Mouse (Mus musculus) heart, adult 2 months (tissue): ENCODE results near the gene Caln1. TPM values are rescaled to one million over a fixed set of nuclear protein-coding genes. Genes with fewer than 3 reads are reported as not detected.

Source experiments
- DNase-seq, 2 experiments: peaks; one replicate each; pipeline ENCODE4 v3.0.0; 2021
- H3K27ac ChIP-seq: fragments of 200-600 bp; 2 replicates; pipeline ENCODE4 v1.8.1; 2022
- H3K27me3 ChIP-seq: fragments of 200-500 bp; 2 replicates; pipeline ENCODE4 v1.6.1; 2012; ENCODE audit warnings: mild to moderate bottlenecking, low read length, inconsistent platforms, mixed read lengths; ENCODE audit not compliant: control insufficient read depth, insufficient read depth
- H3K36me3 ChIP-seq: fragments of 200-500 bp; 2 replicates; pipeline ENCODE4 v1.6.1; 2012; ENCODE audit warnings: low read length, inconsistent platforms; ENCODE audit not compliant: control insufficient read depth, insufficient read depth
- H3K4me1 ChIP-seq: fragments of 200-500 bp; 2 replicates; pipeline ENCODE4 v1.6.1; 2011; ENCODE audit warnings: low read length; ENCODE audit not compliant: control insufficient read depth, insufficient read depth
- H3K4me3 ChIP-seq: fragments of 200-600 bp; 2 replicates; pipeline ENCODE4 v1.8.1; 2022
- H3K79me2 ChIP-seq: fragments of 200-500 bp; replicated peaks from 2 replicates; pipeline ENCODE4 v1.6.1; 2012; ENCODE audit warnings: mild to moderate bottlenecking, inconsistent platforms, low read length, moderate library complexity, mixed read lengths; ENCODE audit not compliant: control insufficient read depth, insufficient read depth
- H3K9ac ChIP-seq: fragments of 200-500 bp; 2 replicates; pipeline ENCODE4 v1.6.1; 2012; ENCODE audit warnings: low read depth, mild to moderate bottlenecking, control low read depth, inconsistent platforms, low read length, mixed read lengths
- CTCF ChIP-seq: fragments of 200-600 bp; IDR thresholded peaks from 2 replicates; pipeline ENCODE4 v1.8.1; 2022; ENCODE audit warnings: antibody characterized with exemption, mild to moderate bottlenecking, moderate library complexity
- EP300 ChIP-seq: fragments of 200-500 bp; IDR thresholded peaks from 2 replicates; pipeline ENCODE4 v1.6.1; 2011; ENCODE audit warnings: low read depth, low read length, control low read depth; ENCODE audit not compliant: insufficient read depth
- POLR2A ChIP-seq: fragments of 200-500 bp; IDR thresholded peaks from 2 replicates; pipeline ENCODE4 v1.6.1; 2011; ENCODE audit warnings: mild to moderate bottlenecking, low read depth, low read length, control low read depth; ENCODE audit not compliant: insufficient read depth
- WGBS: fragments of 180-500 bp; shearing (Covaris S2); methylation state at CpG from one replicate; pipeline ENCODE4 v1.1.7; 2018; 5-methylcytosine and 5-hydroxymethylcytosine counted together
- intact Hi-C: fragments of 180-260 bp; cut with DNase I; formaldehyde crosslinking; loops from one replicate; pipeline ENCODE4 v1.15.1; 2025
- polyA plus RNA-seq: library from polyadenylated mRNA; depleted of rRNA; stranded (reverse); fragments of >200 nt; gene quantifications from 2 replicates; pipeline ENCODE4 v1.2.3, GENCODE M21; 2012; rRNA removed
- total RNA-seq, 2 experiments: library from RNA; stranded (reverse); gene quantifications; 2 replicates each; pipeline ENCODE4 v1.2.3; 2021

Caln1 gene
- total and polyA plus RNA-seq, 3 experiments = not detected

- WGBS = 83% methylated on average over 3 of the region's 3 CpGs
- Histone ChIP-seq H3K79me2 (no peaks in the 10 kb centered on the region), H3K4me3 (no peak overlapping the region), H3K9ac (no peak overlapping the region), H3K4me1 (no peaks in the 10 kb centered on the region), H3K27ac (no peak overlapping the region), H3K27me3 (no peaks in the 10 kb centered on the region), H3K36me3 (no peaks in the 10 kb centered on the region)
- TF ChIP-seq POLR2A (no peak), CTCF (no peak), EP300 (no peak)
- DNase-seq = no peak
- intact Hi-C loops = no loop called here
Observed at GRCm38 (mm10) chr5:130875391-130875790, 506.1 kb downstream of the Caln1 start.

GRCm38 (mm10) chr5:130880331-130880730 lies 511.1 kb downstream of the Caln1 start:
- TF ChIP-seq CTCF (no peak), EP300 (no peak)
- no peak overlapping the region for H3K9ac ChIP-seq
- H3K27me3 ChIP-seq = no peaks in the 10 kb centered on the region
- no peak overlapping the region for H3K4me3 ChIP-seq
- H3K27ac ChIP-seq = no peak overlapping the region
- H3K36me3 ChIP-seq = no peaks in the 10 kb centered on the region
- 86% methylated on average over 5 of the region's 5 CpGs for WGBS
- intact Hi-C loops = no loop called here
- no peaks in the 10 kb centered on the region for H3K79me2 ChIP-seq
- no peak for DNase-seq
- no peaks in the 10 kb centered on the region for H3K4me1 ChIP-seq

- DNase-seq = no peak
- TF ChIP-seq CTCF (no peak), POLR2A (no peak), EP300 (no peak)
- no peaks in the 10 kb centered on the region for H3K36me3 ChIP-seq
- intact Hi-C loops = no loop called here
- no peaks in the 10 kb centered on the region for H3K27me3 ChIP-seq
- no peaks in the 10 kb centered on the region for H3K79me2 ChIP-seq
- no peak overlapping the region for H3K9ac ChIP-seq
- 84% methylated on average over 5 of the region's 5 CpGs for WGBS
- H3K4me3 ChIP-seq = no peak overlapping the region
- H3K27ac ChIP-seq = no peak overlapping the region
- H3K4me1 ChIP-seq = no peaks in the 10 kb centered on the region
Observed at GRCm38 (mm10) chr5:130891735-130892134, 522.5 kb downstream of the Caln1 start.

GRCm38 (mm10) chr5:130895991-130896390 lies 526.7 kb downstream of the Caln1 start:
- H3K36me3 ChIP-seq = no peaks in the 10 kb centered on the region
- H3K4me3 ChIP-seq = no peak overlapping the region
- no peak for DNase-seq
- WGBS = 91% methylated on average over 3 of the region's 3 CpGs
- H3K27ac ChIP-seq = no peak overlapping the region
- no peak overlapping the region for H3K9ac ChIP-seq
- intact Hi-C loops = no loop called here
- H3K4me1 ChIP-seq = no peaks in the 10 kb centered on the region
- H3K27me3 ChIP-seq = no peaks in the 10 kb centered on the region
- H3K79me2 ChIP-seq = no peaks in the 10 kb centered on the region
- TF ChIP-seq CTCF = peak; percentile 47
- TF ChIP-seq EP300 = no peak
- no peak for TF ChIP-seq POLR2A

Other genes with a start within 250 kb of the Caln1 start
- 1 to 10 TPM; 1.5 to 3.7 TPM for gene Kctd7, start 224.6 kb upstream of the Caln1 start, total RNA-seq
- 2.5 and 3.1 TPM in 2 replicates for gene Kctd7, start 224.6 kb upstream of the Caln1 start, polyA plus RNA-seq
- gene Rabgef1, start 197.7 kb upstream of the Caln1 start, total RNA-seq = 10 to 100 TPM; 19.6 to 25.5 TPM
- 15.2 and 15.6 TPM in 2 replicates for gene Rabgef1, start 197.7 kb upstream of the Caln1 start, polyA plus RNA-seq
- gene Tmem248, start 152.4 kb upstream of the Caln1 start, total RNA-seq = 10 to 100 TPM; 35.7 to 46.1 TPM
- gene Tmem248, start 152.4 kb upstream of the Caln1 start, polyA plus RNA-seq = 20.8 and 26.1 TPM in 2 replicates
- gene Sbds, start 113.9 kb upstream of the Caln1 start, total RNA-seq = 10 to 100 TPM; 45.8 to 48.7 TPM
- gene Sbds, start 113.9 kb upstream of the Caln1 start, polyA plus RNA-seq = 22.0 and 25.4 TPM in 2 replicates
- gene Tyw1, start 113.8 kb upstream of the Caln1 start, total RNA-seq = 1 to 10 TPM; 7.0 to 9.8 TPM
- 5.1 and 5.7 TPM in 2 replicates for gene Tyw1, start 113.8 kb upstream of the Caln1 start, polyA plus RNA-seq
- gene A330070K13Rik, start 15.2 kb downstream of the Caln1 start, total RNA-seq = not detected
- gene A330070K13Rik, start 15.2 kb downstream of the Caln1 start, polyA plus RNA-seq = not detected in 2 replicates